Mouse (Mus musculus) heart, embryonic 13.5 days (tissue): ENCODE measurements at regions not wholly inside any gene's neighbourhood (a gene's known extent, or its start where the extent isn't known, plus 50 kb on each side); places are given as distances from the start of the nearest gene placed in this dataset.

Experiments used
- ATAC-seq: fragments of 200-750 bp; cut with Nextera tagmentation; 2 replicates; pipeline ENCODE4 v1.8.0; 2017; ENCODE audit warnings: moderate TSS enrichment; ENCODE audit not compliant: insufficient number of reproducible peaks, low FRiP score, low TSS enrichment; ENCODE audit errors: extremely low read depth
- H3K27ac ChIP-seq: fragments of 300-500 bp; sonication (generic); replicated peaks from 2 replicates; pipeline ENCODE4 v1.5.1; 2015; ENCODE audit warnings: moderate library complexity, mild to moderate bottlenecking, inconsistent platforms
- H3K27me3 ChIP-seq: fragments of 300-500 bp; sonication (generic); replicated peaks from 2 replicates; pipeline ENCODE4 v1.6.1; 2015; ENCODE audit warnings: mild to moderate bottlenecking, inconsistent platforms
- H3K36me3 ChIP-seq: fragments of 300-500 bp; sonication (generic); 2 replicates; pipeline ENCODE4 v1.6.1; 2015; ENCODE audit warnings: mild to moderate bottlenecking, inconsistent platforms
- H3K4me1 ChIP-seq: fragments of 300-500 bp; sonication (generic); 2 replicates; pipeline ENCODE4 v1.6.1; 2015; ENCODE audit warnings: inconsistent platforms
- H3K4me2 ChIP-seq: fragments of 300-500 bp; sonication (generic); 2 replicates; pipeline ENCODE4 v1.6.1; 2015; ENCODE audit warnings: inconsistent platforms, mild to moderate bottlenecking, moderate library complexity
- H3K4me3 ChIP-seq: fragments of 300-500 bp; sonication (generic); 2 replicates; pipeline ENCODE4 v1.5.1; 2015; ENCODE audit warnings: moderate library complexity, mild to moderate bottlenecking, inconsistent platforms
- H3K9ac ChIP-seq: fragments of 300-500 bp; sonication (generic); 2 replicates; pipeline ENCODE4 v1.6.1; 2015; ENCODE audit warnings: inconsistent platforms, mild to moderate bottlenecking, moderate library complexity
- H3K9me3 ChIP-seq: fragments of 300-500 bp; sonication (generic); 2 replicates; pipeline ENCODE4 v1.6.1; 2016; ENCODE audit warnings: inconsistent platforms
- WGBS: fragments of 180-500 bp; shearing (Covaris S2); methylation state at CpG from one replicate; pipeline ENCODE4 v1.1.7; 2015; ENCODE audit warnings: mixed read lengths; 5-methylcytosine and 5-hydroxymethylcytosine counted together

DNA sequence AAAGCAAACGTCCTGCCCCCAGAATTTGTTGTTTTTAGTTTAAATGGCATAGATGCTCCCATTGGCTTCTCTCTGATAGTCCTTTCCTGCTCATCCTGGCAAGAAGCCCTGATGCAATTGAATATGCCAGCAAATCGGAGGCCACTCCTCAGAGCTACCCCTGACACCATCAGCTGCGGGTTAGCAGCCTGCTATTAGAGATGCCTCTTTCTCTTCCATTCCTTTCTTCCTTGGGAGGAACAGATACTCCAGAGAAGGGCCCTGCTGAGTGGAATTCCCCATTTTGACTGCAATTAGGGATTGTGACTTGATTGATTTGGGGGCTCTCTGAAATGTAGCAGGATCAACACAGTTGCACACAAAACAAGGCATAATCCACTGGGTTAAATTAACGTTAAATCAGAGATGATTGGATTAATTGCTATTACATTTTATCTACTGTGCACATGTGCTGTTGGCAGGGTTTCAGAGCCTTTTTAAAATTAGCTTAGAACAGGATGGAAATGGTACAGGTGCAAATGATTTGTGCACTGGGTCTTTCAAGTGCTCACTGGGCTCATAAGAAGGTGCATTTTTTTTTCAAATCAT is 303.3 kb upstream of the Fam92a start:
- Histone ChIP-seq H3K36me3 (no peaks in the 10 kb centered on the region), H3K4me3 (no peak overlapping the region), H3K9ac (no peak overlapping the region), H3K4me2 (no peak overlapping the region), H3K4me1 (no peaks in the 10 kb centered on the region), H3K9me3 (no peaks in the 10 kb centered on the region), H3K27ac (no peak overlapping the region), H3K27me3 (no peaks in the 10 kb centered on the region)
- no peak for ATAC-seq
- WGBS = 60% methylated on average over 4 of the region's 4 CpGs

DNA sequence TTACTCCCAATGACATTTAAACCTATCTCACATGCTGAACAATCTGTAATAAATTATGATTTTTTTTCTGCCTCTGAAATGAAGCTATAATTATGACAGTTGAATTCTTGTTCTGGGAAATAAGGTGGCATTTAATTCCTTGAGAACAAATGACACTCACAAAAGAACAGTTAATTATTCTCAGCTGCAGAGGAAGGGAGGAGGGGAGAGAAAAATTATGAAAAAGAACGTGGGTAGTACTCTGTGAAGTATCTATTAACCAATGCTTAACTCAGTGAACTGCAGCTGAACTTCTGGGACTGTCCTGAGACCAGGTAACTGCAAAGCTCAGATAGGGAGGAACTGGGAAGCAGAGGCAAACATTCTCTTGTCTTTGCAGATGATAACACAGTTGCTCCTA is 302.6 kb upstream of the Fam92a start:
- 56% methylated on average over 1 of the region's 1 CpGs for WGBS
- Histone ChIP-seq H3K4me3 (no peak overlapping the region), H3K27me3 (no peaks in the 10 kb centered on the region), H3K4me2 (no peak overlapping the region), H3K27ac (no peak overlapping the region), H3K4me1 (no peaks in the 10 kb centered on the region), H3K9me3 (no peaks in the 10 kb centered on the region), H3K36me3 (no peaks in the 10 kb centered on the region), H3K9ac (no peak overlapping the region)
- ATAC-seq = no peak

DNA sequence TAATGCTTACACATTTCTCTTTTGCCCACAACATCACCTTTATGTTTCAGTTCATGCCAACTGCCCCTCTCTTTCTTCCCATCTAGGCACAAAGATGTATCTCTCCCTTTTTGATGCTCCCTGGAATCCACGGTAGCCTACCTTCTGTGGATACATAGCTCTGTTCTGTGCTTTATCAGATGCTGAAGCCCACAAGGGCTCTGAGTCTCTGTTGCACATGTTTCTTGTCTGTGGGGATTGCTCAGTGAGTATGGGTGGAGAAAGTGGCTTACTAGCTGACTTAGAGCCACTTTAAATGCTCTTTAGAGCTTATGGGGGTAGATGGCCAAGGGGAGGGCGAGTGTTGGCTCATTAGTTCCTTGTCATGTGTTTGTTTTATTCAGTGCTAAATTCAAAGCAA is 289.9 kb upstream of the Fam92a start:
- no peak overlapping the region for H3K27ac ChIP-seq
- no peaks in the 10 kb centered on the region for H3K36me3 ChIP-seq
- H3K9me3 ChIP-seq = no peaks in the 10 kb centered on the region
- no peak overlapping the region for H3K4me2 ChIP-seq
- ATAC-seq = no peak
- WGBS = 68% methylated on average over 2 of the region's 2 CpGs
- no peak overlapping the region for H3K9ac ChIP-seq
- H3K4me1 ChIP-seq = peaks cover 16% of the 10 kb centered on the region; the same call in 1 of the 2 replicates
- no peak overlapping the region for H3K4me3 ChIP-seq
- H3K27me3 ChIP-seq = no peaks in the 10 kb centered on the region

DNA sequence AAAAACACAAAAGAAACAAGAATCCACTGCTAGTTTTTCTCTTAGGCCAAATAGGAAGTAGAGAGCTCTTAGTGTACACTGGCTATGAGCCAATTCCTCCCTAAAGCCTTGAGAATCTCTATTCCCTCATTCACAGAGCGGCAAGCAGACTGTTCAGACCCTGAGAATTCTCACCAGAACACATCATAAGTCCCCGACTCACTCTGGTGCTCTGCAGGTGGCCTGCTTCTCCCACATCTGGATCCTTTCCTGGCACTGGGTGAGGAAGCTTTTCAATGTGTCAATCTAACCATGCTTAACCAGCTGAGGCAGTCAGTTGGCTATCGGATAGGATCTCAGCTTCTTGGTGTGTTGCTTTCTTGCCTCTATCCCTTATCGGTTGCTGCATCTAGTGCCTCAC is 289.4 kb upstream of the Fam92a start:
- Histone ChIP-seq H3K27me3 (no peaks in the 10 kb centered on the region), H3K9me3 (no peaks in the 10 kb centered on the region), H3K4me1 (peaks cover 16% of the 10 kb centered on the region; the same call in 1 of the 2 replicates), H3K4me3 (no peak overlapping the region), H3K9ac (no peak overlapping the region), H3K27ac (no peak overlapping the region), H3K4me2 (no peak overlapping the region), H3K36me3 (no peaks in the 10 kb centered on the region)
- WGBS = 54% methylated on average over 4 of the region's 4 CpGs
- no peak for ATAC-seq

DNA sequence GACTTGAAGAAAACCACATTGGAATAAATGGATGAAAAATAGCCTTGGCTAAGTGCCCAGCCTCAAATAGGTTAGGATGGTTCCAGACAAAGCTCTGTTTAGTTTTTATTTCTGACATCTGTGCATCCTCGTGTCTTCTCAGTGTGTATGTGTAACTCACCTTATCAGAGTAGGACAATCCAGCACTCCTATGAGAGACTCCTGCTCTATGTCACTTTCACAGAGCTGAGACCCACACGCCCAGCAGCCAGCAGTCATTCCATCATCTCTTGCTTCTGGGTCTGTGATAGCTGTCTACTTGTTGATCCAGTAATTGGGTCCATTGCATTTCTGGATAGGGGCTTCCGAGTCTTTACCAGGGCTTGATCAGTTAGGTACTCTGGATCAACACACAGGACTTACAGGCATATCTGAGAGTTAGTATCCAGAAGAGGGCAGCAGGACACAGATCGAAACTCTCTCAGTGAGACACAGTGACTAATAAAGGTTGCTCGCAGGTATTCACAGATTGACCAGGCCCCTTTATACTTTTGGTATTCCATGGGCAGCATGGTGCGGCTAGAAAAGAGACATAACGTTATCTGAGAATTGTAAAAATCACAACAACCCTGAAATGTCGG is 286.3 kb upstream of the Fam92a start:
- no peak overlapping the region for H3K4me3 ChIP-seq
- H3K4me2 ChIP-seq = no peak overlapping the region
- no peaks in the 10 kb centered on the region for H3K27me3 ChIP-seq
- no peak for ATAC-seq
- H3K36me3 ChIP-seq = no peaks in the 10 kb centered on the region
- no peak overlapping the region for H3K27ac ChIP-seq
- no peak overlapping the region for H3K9ac ChIP-seq
- H3K9me3 ChIP-seq = no peaks in the 10 kb centered on the region
- peaks cover 16% of the 10 kb centered on the region; the same call in 1 of the 2 replicates for H3K4me1 ChIP-seq
- WGBS = 53% methylated on average over 8 of the region's 8 CpGs

DNA sequence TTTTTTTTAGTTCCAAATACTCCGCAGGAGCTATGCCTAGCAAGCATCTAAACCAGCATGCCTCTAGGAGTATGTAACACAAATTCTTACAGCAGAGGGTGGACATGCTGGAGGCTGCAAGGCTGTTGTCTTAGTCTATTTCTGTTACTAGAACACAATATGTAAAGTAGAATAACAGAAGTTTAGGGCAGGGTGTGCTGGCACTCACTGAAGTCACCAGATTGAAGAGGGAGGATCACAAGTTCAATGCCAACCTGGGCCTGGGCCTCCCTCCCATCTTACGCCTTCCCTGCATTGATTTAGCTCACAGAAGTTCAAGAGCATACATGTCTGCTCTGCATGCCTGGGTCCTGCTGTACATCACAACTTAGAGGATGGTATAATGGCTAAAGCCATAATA is 280.3 kb upstream of the Fam92a start:
- H3K27me3 ChIP-seq = no peaks in the 10 kb centered on the region
- no peak overlapping the region for H3K27ac ChIP-seq
- no peaks in the 10 kb centered on the region for H3K4me1 ChIP-seq
- no peak overlapping the region for H3K4me3 ChIP-seq
- H3K4me2 ChIP-seq = no peak overlapping the region
- no peaks in the 10 kb centered on the region for H3K36me3 ChIP-seq
- 85% methylated on average over 2 of the region's 2 CpGs for WGBS
- no peak overlapping the region for H3K9ac ChIP-seq
- ATAC-seq = no peak
- no peaks in the 10 kb centered on the region for H3K9me3 ChIP-seq

DNA sequence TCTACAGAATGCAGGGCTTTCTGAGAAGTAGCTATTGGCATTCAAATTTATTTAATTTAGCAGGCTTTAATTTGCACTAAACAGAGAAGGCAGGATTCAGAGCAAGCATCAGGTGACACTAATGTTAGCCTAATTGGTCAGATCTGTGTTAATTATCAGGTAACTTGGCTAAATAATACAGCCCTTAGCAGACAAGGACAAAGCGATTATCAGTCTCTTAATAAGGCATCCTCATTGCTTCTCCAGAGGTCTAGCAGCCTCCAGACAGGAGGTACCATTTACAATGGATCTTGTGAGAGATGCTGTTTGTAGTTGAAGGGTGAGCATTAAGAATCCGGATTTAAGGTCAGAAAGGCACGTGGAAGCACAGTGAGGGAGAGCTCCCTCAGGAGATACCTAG is 253.7 kb upstream of the Fam92a start:
- Histone ChIP-seq H3K9me3 (no peaks in the 10 kb centered on the region), H3K27ac (no peak overlapping the region), H3K4me2 (no peak overlapping the region), H3K4me1 (no peaks in the 10 kb centered on the region), H3K27me3 (no peaks in the 10 kb centered on the region), H3K9ac (no peak overlapping the region), H3K4me3 (no peak overlapping the region), H3K36me3 (no peaks in the 10 kb centered on the region)
- no peak for ATAC-seq
- 55% methylated on average over 3 of the region's 3 CpGs for WGBS

DNA sequence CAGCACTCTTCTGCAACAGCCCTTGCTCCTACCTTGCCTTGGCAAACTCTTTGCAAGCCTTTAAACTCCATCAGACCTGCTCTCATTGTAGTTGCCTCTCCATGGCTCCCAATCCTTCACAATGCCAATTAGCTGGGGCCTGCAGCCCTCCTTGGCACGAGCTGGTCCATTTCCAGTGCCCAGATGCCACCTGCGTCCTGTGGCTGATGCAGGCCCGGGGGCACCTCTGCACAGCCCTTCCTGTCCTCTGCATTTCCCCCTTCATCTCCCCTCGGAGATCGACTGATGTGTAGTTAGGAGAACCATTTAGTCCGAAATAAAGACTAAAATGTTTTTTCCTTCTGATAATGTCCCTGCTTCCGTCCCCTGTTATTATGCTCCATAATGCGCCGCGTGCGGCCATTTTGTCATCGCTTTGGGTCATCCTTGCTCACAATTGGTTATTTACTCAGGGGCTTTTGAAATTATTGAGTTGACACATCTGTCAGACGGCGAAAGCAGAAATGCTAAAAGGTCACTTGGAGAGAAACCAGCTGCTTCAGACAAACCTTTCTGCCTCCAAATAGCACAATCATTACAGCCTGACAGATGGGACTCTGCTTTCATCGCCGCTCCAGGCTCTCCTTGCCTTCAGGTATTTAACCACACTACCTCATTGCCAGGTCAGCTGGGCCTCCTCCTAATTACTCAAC is 250.0 kb upstream of the Fam92a start:
- Histone ChIP-seq H3K4me1 (peaks cover 4% of the 10 kb centered on the region; the same call in 1 of the 2 replicates), H3K9me3 (no peaks in the 10 kb centered on the region), H3K4me3 (no peak overlapping the region), H3K4me2 (no peak overlapping the region), H3K27ac (no peak overlapping the region), H3K27me3 (no peaks in the 10 kb centered on the region), H3K9ac (no peak overlapping the region), H3K36me3 (no peaks in the 10 kb centered on the region)
- no peak for ATAC-seq
- WGBS = 75% methylated on average over 16 of the region's 16 CpGs

DNA sequence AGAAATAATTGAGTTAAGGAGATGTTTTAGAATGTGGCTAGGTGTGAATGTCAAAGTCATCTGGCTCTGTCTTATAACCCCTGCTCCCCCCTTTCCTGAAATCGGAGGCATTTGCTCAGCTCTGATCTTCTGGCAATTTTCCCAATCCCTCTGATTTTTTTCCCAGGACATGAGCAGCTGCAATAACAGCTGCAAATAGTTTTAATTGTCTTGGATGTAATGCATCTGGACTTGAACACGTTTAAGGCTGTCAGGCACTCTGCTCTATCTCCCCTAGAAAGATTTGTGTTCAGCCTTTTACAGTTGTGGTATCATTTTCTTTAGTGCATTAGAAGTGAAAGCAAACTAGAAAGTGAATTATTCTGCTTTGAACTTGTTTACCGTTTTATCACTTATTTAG is 246.3 kb upstream of the Fam92a start:
- Histone ChIP-seq H3K4me2 (no peak overlapping the region), H3K27me3 (no peaks in the 10 kb centered on the region), H3K4me3 (no peak overlapping the region), H3K4me1 (peaks cover 10% of the 10 kb centered on the region; the same call in 1 of the 2 replicates), H3K9ac (no peak overlapping the region), H3K9me3 (no peaks in the 10 kb centered on the region), H3K36me3 (no peaks in the 10 kb centered on the region), H3K27ac (no peak overlapping the region)
- no peak for ATAC-seq
- 29% methylated on average over 3 of the region's 3 CpGs for WGBS

DNA sequence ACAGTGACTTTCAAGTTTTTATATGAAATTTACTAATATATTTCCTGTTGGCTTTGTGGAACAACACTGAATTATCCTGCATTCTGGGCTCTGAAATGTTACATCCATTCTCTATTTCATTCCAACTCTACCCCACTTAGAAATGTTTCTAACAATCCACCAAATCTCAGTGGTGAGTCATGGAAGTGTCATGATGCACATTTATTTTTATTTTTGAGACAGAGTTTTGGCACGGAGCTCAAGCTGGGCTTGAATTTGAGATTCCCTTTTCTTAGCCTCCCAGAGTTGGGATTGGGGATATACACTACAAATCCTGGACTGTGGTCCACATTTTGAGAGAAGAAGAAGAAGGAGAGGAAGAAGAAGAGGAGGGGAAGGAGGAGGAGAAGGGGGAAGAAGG is 223.5 kb upstream of the Fam92a start:
- Histone ChIP-seq H3K4me1 (no peaks in the 10 kb centered on the region), H3K4me2 (no peak overlapping the region), H3K9ac (no peak overlapping the region), H3K9me3 (no peaks in the 10 kb centered on the region), H3K4me3 (no peak overlapping the region), H3K36me3 (no peaks in the 10 kb centered on the region), H3K27me3 (no peaks in the 10 kb centered on the region), H3K27ac (no peak overlapping the region)
- 65% methylated on average over 1 of the region's 1 CpGs for WGBS
- ATAC-seq = no peak

DNA sequence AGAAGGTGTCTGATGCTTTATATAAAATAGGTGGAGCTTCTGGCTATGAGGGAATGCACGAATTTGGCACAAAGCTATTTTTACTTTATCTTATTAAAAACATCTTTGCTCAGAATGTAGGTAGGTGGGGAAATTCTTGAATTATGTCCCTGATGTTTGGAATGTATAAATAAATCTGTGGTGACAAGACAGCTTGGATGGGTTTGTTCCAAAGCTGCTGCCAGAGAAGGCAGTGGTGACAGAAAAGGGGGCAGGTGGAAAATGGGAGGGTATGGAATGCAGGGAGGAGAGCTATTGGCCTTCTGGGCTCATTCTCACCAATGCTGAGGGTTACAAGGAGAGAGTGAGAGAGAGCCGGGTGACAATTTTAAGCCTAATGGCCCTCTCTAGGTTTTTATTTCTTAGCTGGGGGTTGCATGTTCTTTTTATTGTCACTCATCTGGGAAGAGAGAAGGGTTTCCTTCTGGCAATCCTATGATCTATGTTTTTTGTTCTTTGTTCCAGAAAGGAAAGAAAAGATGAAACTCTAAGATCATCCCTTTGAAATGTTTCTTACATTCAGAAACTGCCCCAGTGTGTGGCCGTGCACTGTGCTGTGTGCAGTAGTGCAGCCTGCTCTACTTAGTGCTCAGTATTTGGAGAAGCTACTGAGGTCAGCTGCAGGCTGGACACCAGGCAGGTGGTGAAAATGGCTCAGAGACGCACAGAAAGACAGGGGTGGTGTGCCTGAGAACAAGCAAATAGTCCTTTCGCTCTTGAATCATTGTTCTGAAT is 205.2 kb upstream of the Fam92a start:
- 71% methylated on average over 5 of the region's 5 CpGs for whole genome bisulfite sequencing
- Histone ChIP-seq H3K4me1 (no peaks in the 10 kb centered on the region), H3K4me3 (no peak overlapping the region), H3K36me3 (no peaks in the 10 kb centered on the region), H3K9ac (no peak overlapping the region), H3K9me3 (no peaks in the 10 kb centered on the region), H3K4me2 (no peak overlapping the region), H3K27ac (no peak overlapping the region), H3K27me3 (no peaks in the 10 kb centered on the region)
- no peak for ATAC-seq
